Mouse (Mus musculus): ENCODE results near the gene Aldh3a2. TPM values are rescaled to one million over a fixed set of nuclear protein-coding genes. Genes with fewer than 3 reads are reported as not detected.

The Aldh3a2 gene
- polyA plus RNA-seq, 1 experiment from 2014 or later = 46.2 TPM

DNA sequence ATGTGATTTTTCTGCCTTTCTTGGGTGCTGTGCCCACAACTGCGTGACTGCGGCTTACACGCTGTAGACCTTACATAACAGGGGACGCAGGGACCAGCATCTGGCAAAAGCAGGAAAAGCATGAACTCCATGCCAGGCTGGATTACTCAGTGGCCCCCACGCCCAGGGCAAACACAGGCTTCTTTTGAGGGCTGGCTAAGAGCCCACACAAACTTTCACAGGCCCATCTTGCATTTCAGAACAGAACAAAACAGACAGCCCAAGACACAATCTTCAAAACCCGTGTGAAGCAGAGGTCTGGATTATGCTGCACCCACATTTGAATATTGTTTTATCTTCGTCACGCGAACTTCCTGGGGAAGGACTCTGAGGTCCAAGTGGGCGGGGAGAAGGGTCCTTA, 58.9 kb downstream of the Aldh3a2 start:
- no peak for ATAC-seq (replicated peaks; ENCODE audit: low FRiP score, low read depth)
- 75% methylated on average over 10 of the region's 10 CpGs for WGBS
- Histone ChIP-seq H3K36me3 (ENCODE audit: insufficient read depth, low read length) (no peaks in the 10 kb centered on the region), H3K4me3 (replicated peaks; ENCODE audit: low read depth, low read length) (no peak overlapping the region), H3K27me3 (ENCODE audit: insufficient read depth, low read length) (no peaks in the 10 kb centered on the region), H3K4me1 (replicated peaks; ENCODE audit: insufficient read depth, low read length) (no peaks in the 10 kb centered on the region), H3K27ac (no peak overlapping the region), H3K4me2 (ENCODE audit: low read length) (no peak overlapping the region), H3K9me3 (replicated peaks; ENCODE audit: low read length) (no peaks in the 10 kb centered on the region), H3K9ac (ENCODE audit: low read depth, low read length) (no peak overlapping the region)
- no peak for TF ChIP-seq CTCF (IDR thresholded peaks at IDR 0.05; ENCODE audit: low read depth)
- no peak for DNase-seq (ENCODE audit: low spot score)

- no peak within 1 kb of the TSS for H3K4me3 ChIP-seq (replicated peaks; ENCODE audit: low read depth, low read length)
- H3K36me3 ChIP-seq (ENCODE audit: insufficient read depth, low read length) = no peaks in the 10 kb centered on the region
- TF ChIP-seq CTCF (IDR thresholded peaks at IDR 0.05; ENCODE audit: low read depth) = no peak
- no peaks in the 10 kb centered on the region for H3K9me3 ChIP-seq (replicated peaks; ENCODE audit: low read length)
- DNase-seq (ENCODE audit: low spot score) (no peak), ATAC-seq (replicated peaks; ENCODE audit: low FRiP score, low read depth) (no peak)
- H3K27me3 ChIP-seq (ENCODE audit: insufficient read depth, low read length) = no peaks in the 10 kb centered on the region
- no peaks in the 10 kb centered on the region for H3K4me1 ChIP-seq (replicated peaks; ENCODE audit: insufficient read depth, low read length)
- H3K9ac ChIP-seq (ENCODE audit: low read depth, low read length) = no peak within 1 kb of the TSS
- no peak within 1 kb of the TSS for H3K27ac ChIP-seq
- 56% methylated on average over 10 of the region's 10 CpGs for WGBS
- no peak within 1 kb of the TSS for H3K4me2 ChIP-seq (ENCODE audit: low read length)
Measured at GRCm38 (mm10) chr11:61207487-61208246, 59.6 kb downstream of the Aldh3a2 start, which contains the start of gene Aldh3a1. Gene Aldh3a1, plus strand, starts transcription at chr11:61207537.

GRCm38 (mm10) chr11:61206136-61206535, 61.1 kb downstream of the Aldh3a2 start:
- H3K36me3 ChIP-seq (ENCODE audit: insufficient read depth, low read length) = no peaks in the 10 kb centered on the region
- no peaks in the 10 kb centered on the region for H3K27me3 ChIP-seq (ENCODE audit: insufficient read depth, low read length)
- H3K4me3 ChIP-seq (replicated peaks; ENCODE audit: low read depth, low read length) = no peak overlapping the region
- H3K9me3 ChIP-seq (replicated peaks; ENCODE audit: low read length) = no peaks in the 10 kb centered on the region
- TF ChIP-seq CTCF (IDR thresholded peaks at IDR 0.05; ENCODE audit: low read depth) = no peak
- DNase-seq (ENCODE audit: low spot score) (peak; percentile 10), ATAC-seq (replicated peaks; ENCODE audit: low FRiP score, low read depth) (no peak)
- H3K9ac ChIP-seq (ENCODE audit: low read depth, low read length) = no peak overlapping the region
- H3K4me1 ChIP-seq (replicated peaks; ENCODE audit: insufficient read depth, low read length) = no peaks in the 10 kb centered on the region
- WGBS = 92% methylated on average over 3 of the region's 3 CpGs
- H3K27ac ChIP-seq = no peak overlapping the region
- H3K4me2 ChIP-seq (ENCODE audit: low read length) = no peak overlapping the region

DNA sequence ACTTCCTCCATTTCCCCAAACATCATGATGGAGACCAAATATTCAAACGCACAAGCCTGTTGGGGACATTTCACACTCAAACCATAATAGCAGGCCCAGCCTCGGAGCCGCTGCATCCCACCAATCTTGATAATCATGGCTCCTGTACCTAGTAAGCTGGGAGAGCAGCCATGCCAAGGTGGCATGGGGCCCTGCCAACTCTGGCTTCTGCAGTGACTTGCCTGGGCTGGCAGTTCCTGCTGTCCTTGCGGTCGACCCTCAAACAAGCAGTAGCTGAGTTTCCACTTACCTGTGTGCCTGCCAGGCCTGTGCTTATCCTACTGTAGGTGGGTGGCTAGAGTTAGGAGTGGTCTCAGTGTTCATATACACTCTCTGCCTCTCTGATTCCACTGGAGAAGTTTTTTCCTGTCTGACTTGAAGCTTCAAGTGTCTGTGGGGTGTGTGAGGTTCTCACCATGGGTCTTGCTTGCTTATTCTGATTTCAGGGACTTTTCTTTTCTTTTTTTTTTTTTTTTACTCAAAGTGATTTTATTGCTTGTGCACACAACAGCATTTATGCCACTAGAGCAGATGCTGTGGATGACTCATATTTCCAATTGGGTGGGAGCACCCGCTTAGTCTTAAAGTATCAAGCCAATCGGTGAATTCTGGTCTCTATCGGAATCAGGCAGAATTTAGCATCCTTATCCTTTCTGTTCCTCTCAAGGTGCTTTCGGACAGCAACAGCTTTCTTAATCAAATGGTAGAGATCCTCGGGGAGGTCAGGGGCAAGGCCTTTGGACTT, 61.9 kb downstream of the Aldh3a2 start:
- Histone ChIP-seq H3K36me3 (ENCODE audit: insufficient read depth, low read length) (no peaks in the 10 kb centered on the region), H3K4me1 (replicated peaks; ENCODE audit: insufficient read depth, low read length) (no peaks in the 10 kb centered on the region), H3K27ac (no peak overlapping the region), H3K27me3 (ENCODE audit: insufficient read depth, low read length) (no peaks in the 10 kb centered on the region), H3K9me3 (replicated peaks; ENCODE audit: low read length) (no peaks in the 10 kb centered on the region), H3K4me2 (ENCODE audit: low read length) (no peak overlapping the region), H3K9ac (ENCODE audit: low read depth, low read length) (no peak overlapping the region), H3K4me3 (replicated peaks; ENCODE audit: low read depth, low read length) (no peak overlapping the region)
- no peak for ATAC-seq (replicated peaks; ENCODE audit: low FRiP score, low read depth)
- no peak for DNase-seq (ENCODE audit: low spot score)
- TF ChIP-seq CTCF (IDR thresholded peaks at IDR 0.05; ENCODE audit: low read depth) = no peak
- WGBS = 92% methylated on average over 9 of the region's 10 CpGs

GRCm38 (mm10) chr11:61202810-61203209, 64.5 kb downstream of the Aldh3a2 start:
- 82% methylated on average over 2 of the region's 2 CpGs for WGBS
- no peaks in the 10 kb centered on the region for H3K4me1 ChIP-seq (replicated peaks; ENCODE audit: insufficient read depth, low read length)
- H3K9ac ChIP-seq (ENCODE audit: low read depth, low read length) = no peak overlapping the region
- no peak overlapping the region for H3K27ac ChIP-seq
- H3K36me3 ChIP-seq (ENCODE audit: insufficient read depth, low read length) = no peaks in the 10 kb centered on the region
- no peak overlapping the region for H3K4me2 ChIP-seq (ENCODE audit: low read length)
- DNase-seq (ENCODE audit: low spot score) = no peak
- no peak overlapping the region for H3K4me3 ChIP-seq (replicated peaks; ENCODE audit: low read depth, low read length)
- no peaks in the 10 kb centered on the region for H3K9me3 ChIP-seq (replicated peaks; ENCODE audit: low read length)
- ATAC-seq (replicated peaks; ENCODE audit: low FRiP score, low read depth) = no peak
- no peaks in the 10 kb centered on the region for H3K27me3 ChIP-seq (ENCODE audit: insufficient read depth, low read length)
- TF ChIP-seq CTCF (IDR thresholded peaks at IDR 0.05; ENCODE audit: low read depth) = no peak

- Histone ChIP-seq H3K4me3 (replicated peaks; ENCODE audit: low read depth, low read length) (no peak overlapping the region), H3K36me3 (ENCODE audit: insufficient read depth, low read length) (no peaks in the 10 kb centered on the region), H3K9me3 (replicated peaks; ENCODE audit: low read length) (no peaks in the 10 kb centered on the region), H3K27me3 (ENCODE audit: insufficient read depth, low read length) (no peaks in the 10 kb centered on the region), H3K4me2 (ENCODE audit: low read length) (no peak overlapping the region), H3K27ac (no peak overlapping the region), H3K4me1 (replicated peaks; ENCODE audit: insufficient read depth, low read length) (no peaks in the 10 kb centered on the region), H3K9ac (ENCODE audit: low read depth, low read length) (no peak overlapping the region)
- ATAC-seq (replicated peaks; ENCODE audit: low FRiP score, low read depth) = no peak
- no peak for DNase-seq (ENCODE audit: low spot score)
- 61% methylated on average over 6 of the region's 6 CpGs for WGBS
- TF ChIP-seq CTCF (IDR thresholded peaks at IDR 0.05; ENCODE audit: low read depth) = no peak
Measured at GRCm38 (mm10) chr11:61202186-61202585, 65.1 kb downstream of the Aldh3a2 start.

All from kidney, postnatal 0 days (tissue).